Mouse (Mus musculus) myocyte (in vitro differentiated cells): ENCODE data around the gene Arrdc2. TPM values are rescaled to one million over a fixed set of nuclear protein-coding genes. Genes with fewer than 3 reads are reported as not detected.

Experiments used
- H3K27me3 ChIP-seq: one replicate; pipeline ENCODE4 v1.6.1; 2011; ENCODE audit not compliant: control insufficient read depth, insufficient read depth, insufficient read length
- H3K36me3 ChIP-seq: one replicate; pipeline ENCODE4 v1.6.1; 2011; ENCODE audit not compliant: control insufficient read depth, insufficient read depth
- H3K4me2 ChIP-seq: one replicate; pipeline ENCODE4 v1.6.1; 2011; ENCODE audit warnings: low read depth, control low read depth
- H3K4me3 ChIP-seq: one replicate; pipeline ENCODE4 v1.5.1; 2011; ENCODE audit warnings: mild to moderate bottlenecking, control low read depth, moderate library complexity
- H3K79me2 ChIP-seq: one replicate; pipeline ENCODE4 v1.6.1; 2011; ENCODE audit not compliant: control insufficient read depth, insufficient read depth
- H3ac ChIP-seq: one replicate; pipeline ENCODE4 v1.6.1; 2011; ENCODE audit not compliant: control insufficient read depth, insufficient read length
- CEBPB ChIP-seq: IDR thresholded peaks from 2 replicates; pipeline ENCODE4 v1.6.1; 2011; ENCODE audit warnings: mild to moderate bottlenecking, moderate library complexity; ENCODE audit not compliant: poor library complexity, insufficient read depth, severe bottlenecking
- E2F4 ChIP-seq: IDR thresholded peaks from one replicate; pipeline ENCODE4 v1.6.1; 2011; ENCODE audit warnings: mild to moderate bottlenecking, control low read depth, moderate library complexity; ENCODE audit not compliant: insufficient read depth
- MAX ChIP-seq: IDR thresholded peaks from one replicate; pipeline ENCODE4 v1.6.1; 2011; ENCODE audit warnings: low read depth, mild to moderate bottlenecking, control low read depth
- MYOD1 ChIP-seq, 3 experiments: IDR thresholded peaks; one replicate each; pipeline ENCODE4 v1.6.1; 2011; ENCODE audit warnings: control low read depth in 2 of 3, low read depth in 2 of 3, mild to moderate bottlenecking in 2 of 3, moderate library complexity in 1 of 3; ENCODE audit not compliant: insufficient read length in 2 of 3, control insufficient read depth in 1 of 3
- MYOG ChIP-seq, 3 experiments: IDR thresholded peaks; one replicate each; pipeline ENCODE4 v1.6.1; 2011; ENCODE audit warnings: control low read depth in 2 of 3, low read depth in 2 of 3, mild to moderate bottlenecking in 2 of 3; ENCODE audit not compliant: insufficient read length in 2 of 3, control insufficient read depth in 1 of 3, insufficient read depth in 1 of 3
- POLR2A ChIP-seq: IDR thresholded peaks from one replicate; pipeline ENCODE4 v1.6.1; 2011; ENCODE audit warnings: low read depth, mild to moderate bottlenecking, control low read depth, moderate library complexity; ENCODE audit not compliant: insufficient read length
- POLR2AphosphoS2 ChIP-seq: IDR thresholded peaks from one replicate; pipeline ENCODE4 v1.6.1; 2011; ENCODE audit warnings: low read depth, control low read depth; ENCODE audit not compliant: insufficient read length
- REST ChIP-seq: IDR thresholded peaks from one replicate; pipeline ENCODE4 v1.6.1; 2011; ENCODE audit warnings: mild to moderate bottlenecking, control low read depth, moderate library complexity; ENCODE audit not compliant: insufficient read depth, insufficient read length
- SRF ChIP-seq: IDR thresholded peaks from one replicate; pipeline ENCODE4 v1.6.1; 2011; ENCODE audit warnings: low read depth; ENCODE audit not compliant: control insufficient read depth, insufficient read length
- TCF12 ChIP-seq: IDR thresholded peaks from one replicate; pipeline ENCODE4 v1.6.1; 2011; ENCODE audit warnings: mild to moderate bottlenecking, control low read depth; ENCODE audit not compliant: poor library complexity, insufficient read depth, severe bottlenecking
- TCF3 ChIP-seq: IDR thresholded peaks from one replicate; pipeline ENCODE4 v1.6.1; 2011; ENCODE audit warnings: low read depth, control low read depth; ENCODE audit not compliant: insufficient read length
- USF1 ChIP-seq: IDR thresholded peaks from one replicate; pipeline ENCODE4 v1.6.1; 2011; ENCODE audit warnings: low read depth, mild to moderate bottlenecking, control low read depth, moderate library complexity
- polyA plus RNA-seq: library from polyadenylated mRNA; unstranded; fragments of >200 nt; fragmentation: generic; extraction: Trizol; gene quantifications from one replicate; pipeline ENCODE4 v1.2.1, GENCODE M21; 2012; ENCODE audit warnings: missing spikeins

The Arrdc2 gene
- polyA plus RNA-seq, 1 experiment: 5.8 TPM

GRCm38 (mm10) chr8:70797081-70798070, 42.1 kb downstream of the Arrdc2 start:
- Histone ChIP-seq H3K4me2 (peak overlapping the region; percentile 86), H3ac (peak overlapping the region; percentile 14), H3K27me3 (no peaks in the 10 kb centered on the region), H3K4me3 (peak overlapping the region; percentile 41), H3K36me3 (no peaks in the 10 kb centered on the region), H3K79me2 (no peaks in the 10 kb centered on the region)
- TF ChIP-seq MYOD1 (IDR thresholded peaks at IDR 0.05; ENCODE audit: control insufficient read depth in 1 of 3, insufficient read length in 2 of 3, low read depth in 2 of 3): peak in 1 of 3 experiments; percentile 23
- TF ChIP-seq MYOG (IDR thresholded peaks at IDR 0.05; ENCODE audit: control insufficient read depth in 1 of 3, insufficient read depth in 1 of 3, insufficient read length in 2 of 3, low read depth in 2 of 3): peak in 1 of 3 experiments; percentile 24
- TF ChIP-seq POLR2AphosphoS2: no peak

DNA sequence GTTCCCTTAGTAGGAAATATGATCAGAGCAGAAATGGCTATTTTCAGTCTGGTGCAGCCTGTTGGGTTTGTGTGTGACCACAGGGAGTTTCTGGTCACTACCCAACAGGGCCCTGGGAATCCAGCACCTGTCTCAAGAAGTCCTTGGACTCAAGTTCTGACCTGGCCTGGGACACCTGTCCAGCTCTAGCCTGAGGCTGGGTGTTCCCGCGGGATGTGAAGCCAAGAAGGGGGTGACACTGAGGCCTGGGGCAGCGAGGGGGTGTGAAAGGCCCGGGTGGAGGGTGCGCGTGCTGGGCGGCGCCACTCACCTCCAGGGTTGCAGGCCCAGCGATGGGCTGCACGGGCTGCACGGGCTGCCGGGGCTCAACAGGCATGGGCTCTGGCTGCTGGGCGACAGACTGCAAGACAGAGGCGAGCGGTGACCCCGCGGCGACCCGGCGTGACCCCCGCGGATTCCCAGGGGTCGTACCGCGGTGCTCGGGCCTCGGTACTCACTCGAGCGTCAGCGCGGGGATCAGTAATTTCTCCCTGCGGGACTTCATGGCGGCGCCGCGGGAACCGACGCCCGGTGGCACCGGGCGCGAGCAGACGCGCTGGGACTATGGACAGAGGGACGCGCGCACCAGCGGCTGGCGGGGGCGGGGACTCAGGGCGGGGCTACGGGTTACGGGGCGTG, 43.0 kb downstream of the Arrdc2 start:
- Histone ChIP-seq H3ac (peak overlapping the region; percentile 14), H3K4me3 (peak overlapping the region; percentile 41), H3K4me2 (peak overlapping the region; percentile 86), H3K36me3 (no peaks in the 10 kb centered on the region), H3K27me3 (no peaks in the 10 kb centered on the region), H3K79me2 (peaks cover 7% of the 10 kb centered on the region)
- TF ChIP-seq USF1: no peak
- no peak for TF ChIP-seq SRF
- peak; percentile 65 for TF ChIP-seq POLR2A
- TF ChIP-seq MYOG (IDR thresholded peaks at IDR 0.05; ENCODE audit: control insufficient read depth in 1 of 3, insufficient read depth in 1 of 3, insufficient read length in 2 of 3, low read depth in 2 of 3): peak; percentile 37 to 89 (median 44)
- TF ChIP-seq MAX: no peak
- TF ChIP-seq POLR2AphosphoS2: peak; percentile 47
- TF ChIP-seq REST: no peak
- no peak for TF ChIP-seq TCF3
- TF ChIP-seq TCF12: peak; percentile 36
- peak; percentile 48 to 86 (median 80) for TF ChIP-seq MYOD1 (IDR thresholded peaks at IDR 0.05; ENCODE audit: control insufficient read depth in 1 of 3, insufficient read length in 2 of 3, low read depth in 2 of 3)
- TF ChIP-seq E2F4: no peak
- TF ChIP-seq CEBPB: no peak

DNA sequence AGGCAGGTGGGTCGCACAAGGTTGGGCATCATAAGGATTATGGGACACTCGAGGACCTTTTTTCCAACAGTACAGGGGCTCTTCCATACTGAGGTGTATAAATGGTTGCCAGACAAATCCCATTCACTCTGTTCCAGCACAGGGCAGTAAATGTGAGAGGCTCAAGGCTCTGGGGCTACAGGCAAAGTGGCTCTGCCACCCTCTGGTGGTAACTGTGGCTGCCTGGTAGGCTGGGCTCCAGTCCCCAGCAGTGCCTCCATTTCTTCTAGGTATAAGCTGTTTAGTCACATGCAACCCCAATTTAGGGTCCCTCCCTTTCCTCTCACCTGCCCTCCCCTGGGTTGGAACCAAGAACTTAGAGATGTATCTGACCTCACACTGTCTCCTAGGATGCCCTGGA, 44.1 kb downstream of the Arrdc2 start:
- TF ChIP-seq MYOD1 (IDR thresholded peaks at IDR 0.05; ENCODE audit: control insufficient read depth in 1 of 3, insufficient read length in 2 of 3, low read depth in 2 of 3): no peak
- no peak for TF ChIP-seq USF1
- TF ChIP-seq TCF3: no peak
- TF ChIP-seq CEBPB: no peak
- TF ChIP-seq POLR2AphosphoS2: no peak
- TF ChIP-seq TCF12: no peak
- no peak for TF ChIP-seq POLR2A
- TF ChIP-seq SRF: no peak
- TF ChIP-seq MYOG (IDR thresholded peaks at IDR 0.05; ENCODE audit: control insufficient read depth in 1 of 3, insufficient read depth in 1 of 3, insufficient read length in 2 of 3, low read depth in 2 of 3): no peak
- TF ChIP-seq REST: no peak
- no peak for TF ChIP-seq MAX

GRCm38 (mm10) chr8:70794215-70794614, 45.3 kb downstream of the Arrdc2 start:
- H3K4me3 ChIP-seq: no peak overlapping the region
- no peak overlapping the region for H3K4me2 ChIP-seq
- no peak overlapping the region for H3ac ChIP-seq
- H3K36me3 ChIP-seq: no peaks in the 10 kb centered on the region
- TF ChIP-seq MYOD1 (IDR thresholded peaks at IDR 0.05; ENCODE audit: control insufficient read depth in 1 of 3, insufficient read length in 2 of 3, low read depth in 2 of 3) (no peak), SRF (no peak), MYOG (IDR thresholded peaks at IDR 0.05; ENCODE audit: control insufficient read depth in 1 of 3, insufficient read depth in 1 of 3, insufficient read length in 2 of 3, low read depth in 2 of 3) (no peak), MAX (no peak), USF1 (no peak), CEBPB (no peak), TCF3 (no peak), REST (no peak), POLR2A (no peak), POLR2AphosphoS2 (no peak), TCF12 (no peak), E2F4 (no peak)
- peaks cover 15% of the 10 kb centered on the region for H3K79me2 ChIP-seq
- no peaks in the 10 kb centered on the region for H3K27me3 ChIP-seq

More for the DNA sequence above, 44.1 kb downstream of the Arrdc2 start:
- H3K79me2 ChIP-seq: peaks cover 15% of the 10 kb centered on the region
- no peaks in the 10 kb centered on the region for H3K36me3 ChIP-seq
- H3ac ChIP-seq: no peak overlapping the region
- peak overlapping the region; percentile 86 for H3K4me2 ChIP-seq
- no peaks in the 10 kb centered on the region for H3K27me3 ChIP-seq
- no peak overlapping the region for H3K4me3 ChIP-seq
